Mouse (Mus musculus): Measurements from ENCODE around the gene Map2k6. TPM values are rescaled to one million over a fixed set of nuclear protein-coding genes. Genes with fewer than 3 reads are reported as not detected.

Map2k6 gene
- polyA plus RNA-seq, 1 experiment from 2014 or later: 31.5 TPM

- no peaks in the 10 kb centered on the region for H3K36me3 ChIP-seq
- peaks cover 47% of the 10 kb centered on the region for H3K4me1 ChIP-seq
- H3K9ac ChIP-seq (replicated peaks): no peak overlapping the region; the same call in 1 of the 2 replicates
- peaks cover 54% of the 10 kb centered on the region for H3K27me3 ChIP-seq
- H3K4me2 ChIP-seq (replicated peaks): peak overlapping the region; percentile 40
- no peaks in the 10 kb centered on the region for H3K9me3 ChIP-seq
- 37% methylated on average over 18 of the region's 18 CpGs for WGBS
- no peak for ATAC-seq (ENCODE audit: low FRiP score, low read depth)
- no peak overlapping the region for H3K4me3 ChIP-seq
- H3K27ac ChIP-seq (replicated peaks): no peak overlapping the region
These were observed 79.3 kb downstream of the Map2k6 start for GRCm38 (mm10) chr11:110477961-110478869.

GRCm38 (mm10) chr11:110478978-110479384, 80.1 kb downstream of the Map2k6 start:
- Histone ChIP-seq H3K36me3 (no peaks in the 10 kb centered on the region), H3K4me3 (no peak overlapping the region), H3K27me3 (peaks cover 54% of the 10 kb centered on the region), H3K27ac (replicated peaks) (no peak overlapping the region), H3K9me3 (no peaks in the 10 kb centered on the region), H3K4me2 (replicated peaks) (peak overlapping the region; percentile 40), H3K4me1 (peaks cover 47% of the 10 kb centered on the region), H3K9ac (replicated peaks) (no peak overlapping the region)
- 0% methylated on average over 5 of the region's 6 CpGs for WGBS
- ATAC-seq (ENCODE audit: low FRiP score, low read depth): peak; percentile 89

DNA sequence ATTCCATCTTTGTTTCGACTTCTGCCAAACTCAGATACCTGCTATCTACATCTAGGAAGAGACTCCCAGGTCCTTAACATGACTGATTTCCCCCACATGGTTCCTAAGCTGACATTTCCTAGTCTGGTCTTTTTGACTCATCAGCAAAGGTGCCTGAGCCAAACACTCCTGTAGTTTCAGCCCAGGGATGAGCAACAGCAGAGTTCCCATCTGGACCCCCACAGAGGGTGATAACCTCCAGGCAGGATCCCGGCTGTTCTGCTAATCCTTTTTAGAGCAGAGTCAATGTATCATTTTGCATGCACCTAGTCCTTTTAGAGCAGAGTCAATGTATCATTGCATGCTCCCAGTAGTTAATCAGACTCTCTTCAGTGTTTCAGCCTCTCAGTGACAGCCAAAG, 82.5 kb downstream of the Map2k6 start:
- no peaks in the 10 kb centered on the region for H3K9me3 ChIP-seq
- H3K27ac ChIP-seq (replicated peaks): no peak overlapping the region
- H3K27me3 ChIP-seq: peaks cover 46% of the 10 kb centered on the region
- no peak overlapping the region for H3K4me3 ChIP-seq
- no peak overlapping the region for H3K4me2 ChIP-seq (replicated peaks)
- H3K4me1 ChIP-seq: peaks cover 47% of the 10 kb centered on the region
- ATAC-seq (ENCODE audit: low FRiP score, low read depth): no peak
- no peaks in the 10 kb centered on the region for H3K36me3 ChIP-seq
- H3K9ac ChIP-seq (replicated peaks): no peak overlapping the region
- 50% methylated on average over 2 of the region's 2 CpGs for WGBS

DNA sequence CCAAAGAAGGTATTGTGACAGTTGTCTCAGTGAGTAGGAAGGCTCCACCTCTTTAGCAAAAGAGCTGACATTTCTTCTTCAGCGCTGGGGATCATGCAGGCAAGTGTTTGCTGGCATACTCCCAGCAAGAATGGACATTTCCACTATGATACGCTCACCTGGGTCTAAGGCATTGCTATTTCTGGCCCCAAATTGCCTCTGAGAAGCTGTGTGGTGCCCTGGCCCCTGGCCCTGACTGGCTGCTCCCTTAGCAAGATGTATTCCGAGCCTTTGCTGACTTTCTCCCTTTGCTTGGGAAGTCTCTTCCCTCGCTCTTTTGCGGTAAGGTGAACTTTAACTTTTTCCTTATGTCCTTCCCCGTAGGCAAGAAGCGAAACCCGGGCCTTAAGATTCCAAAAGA, 83.3 kb downstream of the Map2k6 start:
- Histone ChIP-seq H3K4me2 (replicated peaks) (no peak overlapping the region), H3K9me3 (no peaks in the 10 kb centered on the region; the same call in 1 of the 2 replicates), H3K27me3 (peaks cover 39% of the 10 kb centered on the region), H3K4me1 (peaks cover 41% of the 10 kb centered on the region), H3K36me3 (no peaks in the 10 kb centered on the region), H3K4me3 (no peak overlapping the region), H3K27ac (replicated peaks) (no peak overlapping the region), H3K9ac (replicated peaks) (no peak overlapping the region)
- no peak for ATAC-seq (ENCODE audit: low FRiP score, low read depth)
- WGBS: 85% methylated on average over 8 of the region's 8 CpGs

- H3K36me3 ChIP-seq: no peaks in the 10 kb centered on the region
- no peak overlapping the region for H3K27ac ChIP-seq (replicated peaks)
- no peak overlapping the region for H3K4me2 ChIP-seq (replicated peaks)
- H3K9ac ChIP-seq (replicated peaks): no peak overlapping the region
- H3K9me3 ChIP-seq: no peaks in the 10 kb centered on the region; the same call in 1 of the 2 replicates
- no peak overlapping the region for H3K4me3 ChIP-seq
- no peak for ATAC-seq (ENCODE audit: low FRiP score, low read depth)
- peaks cover 36% of the 10 kb centered on the region for H3K4me1 ChIP-seq
- 84% methylated on average over 4 of the region's 4 CpGs for WGBS
- peaks cover 34% of the 10 kb centered on the region for H3K27me3 ChIP-seq
These were observed 83.7 kb downstream of the Map2k6 start for GRCm38 (mm10) chr11:110482649-110483048.

- H3K4me3 ChIP-seq: no peak overlapping the region
- no peak for ATAC-seq (ENCODE audit: low FRiP score, low read depth)
- no peaks in the 10 kb centered on the region for H3K36me3 ChIP-seq
- WGBS: 25% methylated on average over 6 of the region's 6 CpGs
- no peak overlapping the region for H3K4me2 ChIP-seq (replicated peaks)
- no peak overlapping the region for H3K27ac ChIP-seq (replicated peaks)
- H3K9me3 ChIP-seq: no peaks in the 10 kb centered on the region; the same call in 1 of the 2 replicates
- peaks cover 31% of the 10 kb centered on the region for H3K4me1 ChIP-seq
- H3K9ac ChIP-seq (replicated peaks): no peak overlapping the region
- H3K27me3 ChIP-seq: peaks cover 29% of the 10 kb centered on the region
These were observed 84.2 kb downstream of the Map2k6 start for GRCm38 (mm10) chr11:110483165-110483564.

DNA sequence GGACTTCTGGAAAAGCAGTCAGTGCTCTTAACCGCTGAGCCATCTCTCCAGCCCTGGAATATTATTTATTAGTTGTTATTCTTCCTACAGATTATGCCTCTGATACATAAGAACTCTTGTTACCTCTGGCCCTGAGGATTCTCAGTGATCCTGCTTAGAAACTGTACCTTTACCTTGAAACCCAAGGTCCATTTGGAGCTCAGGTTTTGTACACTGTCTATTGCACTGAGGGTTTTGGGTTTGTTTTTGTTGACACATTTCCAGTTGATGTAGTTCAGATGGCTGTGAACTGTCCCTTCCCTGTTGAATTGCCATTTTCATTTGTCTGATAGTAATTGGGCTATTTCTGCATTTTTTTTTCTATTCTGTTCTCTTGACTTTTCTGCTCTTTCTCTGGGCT, 85.5 kb downstream of the Map2k6 start:
- no peak overlapping the region for H3K27ac ChIP-seq (replicated peaks)
- no peak overlapping the region for H3K4me2 ChIP-seq (replicated peaks)
- H3K9ac ChIP-seq (replicated peaks): no peak overlapping the region
- H3K4me3 ChIP-seq: no peak overlapping the region
- H3K27me3 ChIP-seq: peaks cover 29% of the 10 kb centered on the region
- peaks cover 18% of the 10 kb centered on the region for H3K4me1 ChIP-seq
- 100% methylated on average over 1 of the region's 1 CpGs for WGBS
- ATAC-seq (ENCODE audit: low FRiP score, low read depth): no peak
- H3K36me3 ChIP-seq: no peaks in the 10 kb centered on the region
- no peaks in the 10 kb centered on the region; the same call in 1 of the 2 replicates for H3K9me3 ChIP-seq

GRCm38 (mm10) chr11:110485081-110485480, 86.2 kb downstream of the Map2k6 start:
- peaks cover 22% of the 10 kb centered on the region for H3K27me3 ChIP-seq
- no peak overlapping the region for H3K27ac ChIP-seq (replicated peaks)
- no peaks in the 10 kb centered on the region; the same call in 1 of the 2 replicates for H3K9me3 ChIP-seq
- no peak for ATAC-seq (ENCODE audit: low FRiP score, low read depth)
- H3K9ac ChIP-seq (replicated peaks): no peak overlapping the region
- WGBS: 92% methylated on average over 6 of the region's 6 CpGs
- no peak overlapping the region for H3K4me2 ChIP-seq (replicated peaks)
- H3K4me3 ChIP-seq: no peak overlapping the region
- peaks cover 11% of the 10 kb centered on the region for H3K4me1 ChIP-seq
- H3K36me3 ChIP-seq: no peaks in the 10 kb centered on the region

GRCm38 (mm10) chr11:110487796-110488195, 88.9 kb downstream of the Map2k6 start:
- 97% methylated on average over 6 of the region's 6 CpGs for WGBS
- peaks cover 17% of the 10 kb centered on the region for H3K36me3 ChIP-seq
- no peak overlapping the region for H3K4me2 ChIP-seq (replicated peaks)
- H3K4me1 ChIP-seq: no peaks in the 10 kb centered on the region
- no peak overlapping the region for H3K27ac ChIP-seq (replicated peaks)
- H3K9ac ChIP-seq (replicated peaks): no peak overlapping the region
- H3K27me3 ChIP-seq: no peaks in the 10 kb centered on the region
- no peaks in the 10 kb centered on the region; the same call in 1 of the 2 replicates for H3K9me3 ChIP-seq
- no peak for ATAC-seq (ENCODE audit: low FRiP score, low read depth)
- H3K4me3 ChIP-seq: no peak overlapping the region

DNA sequence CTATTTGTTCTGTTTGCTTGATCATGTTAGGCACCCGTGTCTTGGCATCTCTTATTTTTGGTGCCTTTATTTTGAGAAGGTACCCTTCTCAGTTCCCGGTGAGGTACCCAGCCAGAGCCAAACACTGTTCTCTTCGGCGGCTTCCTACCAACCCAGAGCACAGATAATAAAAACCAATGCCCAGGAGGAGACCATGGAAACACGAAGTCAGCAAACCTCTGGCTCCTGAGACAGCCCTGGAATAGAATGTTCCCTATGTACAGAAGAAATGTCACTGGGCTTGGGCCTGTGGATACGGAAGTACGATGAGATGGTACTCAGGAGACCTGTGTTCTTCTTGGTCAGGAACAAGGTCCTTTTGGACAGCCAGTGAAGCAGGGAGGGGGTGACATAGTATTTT, 89.4 kb downstream of the Map2k6 start:
- no peak overlapping the region for H3K4me2 ChIP-seq (replicated peaks)
- H3K9me3 ChIP-seq: peaks cover 2% of the 10 kb centered on the region; the same call in 1 of the 2 replicates
- peaks cover 22% of the 10 kb centered on the region for H3K36me3 ChIP-seq
- H3K4me1 ChIP-seq: no peaks in the 10 kb centered on the region
- no peak for ATAC-seq (ENCODE audit: low FRiP score, low read depth)
- no peak overlapping the region for H3K9ac ChIP-seq (replicated peaks)
- no peak overlapping the region for H3K4me3 ChIP-seq
- no peaks in the 10 kb centered on the region for H3K27me3 ChIP-seq
- no peak overlapping the region for H3K27ac ChIP-seq (replicated peaks)
- WGBS: 93% methylated on average over 7 of the region's 7 CpGs

- no peak for ATAC-seq (ENCODE audit: low FRiP score, low read depth)
- no peak overlapping the region for H3K27ac ChIP-seq (replicated peaks)
- no peak overlapping the region for H3K9ac ChIP-seq (replicated peaks)
- H3K4me1 ChIP-seq: no peaks in the 10 kb centered on the region
- H3K36me3 ChIP-seq: peaks cover 52% of the 10 kb centered on the region
- no peak overlapping the region for H3K4me3 ChIP-seq
- no peak overlapping the region for H3K4me2 ChIP-seq (replicated peaks)
- H3K9me3 ChIP-seq: 0 out of 2 replicates have a peak, but pooled peaks cover 4% of the 10 kb centered on the region
- H3K27me3 ChIP-seq: no peaks in the 10 kb centered on the region
- WGBS: 78% methylated on average over 4 of the region's 4 CpGs
These were observed 96.6 kb downstream of the Map2k6 start for GRCm38 (mm10) chr11:110495323-110496060.

GRCm38 (mm10) chr11:110496061-110496446, 97.1 kb downstream of the Map2k6 start:
- Histone ChIP-seq H3K4me3 (no peak overlapping the region), H3K4me1 (no peaks in the 10 kb centered on the region), H3K27ac (replicated peaks) (no peak overlapping the region), H3K4me2 (replicated peaks) (no peak overlapping the region), H3K9me3 (0 out of 2 replicates have a peak, but pooled peaks cover 4% of the 10 kb centered on the region), H3K27me3 (no peaks in the 10 kb centered on the region), H3K9ac (replicated peaks) (no peak overlapping the region), H3K36me3 (peaks cover 52% of the 10 kb centered on the region)
- no peak for ATAC-seq (ENCODE audit: low FRiP score, low read depth)
- 52% methylated on average over 12 of the region's 12 CpGs for WGBS

Measured in midbrain, embryonic 12.5 days (tissue).